Mouse (Mus musculus): ENCODE results near the gene Defa35. TPM values are rescaled to one million over a fixed set of nuclear protein-coding genes. Genes with fewer than 3 reads are reported as not detected.

The Defa35 gene
- not detected for polyA plus RNA-seq (2014; fragmentation: Illumina TruSeq; extraction: RNeasy Lipid Tissue Mini Kit (QIAGEN cat#74804))

DNA sequence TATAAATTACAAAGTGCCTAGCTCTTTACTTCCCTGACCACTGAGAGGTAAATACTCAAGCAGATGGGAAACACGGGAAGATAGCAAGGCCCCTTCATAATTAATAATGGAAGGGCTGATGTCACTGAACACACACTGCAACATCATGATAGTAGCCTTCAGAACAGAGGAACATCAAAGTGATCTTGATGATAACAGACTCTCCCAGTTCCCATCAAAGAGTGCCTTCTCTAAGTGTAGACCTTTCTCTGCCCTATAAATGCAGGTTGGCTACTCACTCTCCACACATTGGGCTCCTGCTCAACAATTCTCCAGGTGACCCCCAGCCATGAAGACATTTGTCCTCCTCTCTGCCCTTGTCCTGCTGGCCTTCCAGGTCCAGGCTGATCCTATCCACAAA, at the start of gene Defa35:
TSS of gene Defa35 (plus strand) at position 301 of the 400 bp plus-strand sequence.

DNA sequence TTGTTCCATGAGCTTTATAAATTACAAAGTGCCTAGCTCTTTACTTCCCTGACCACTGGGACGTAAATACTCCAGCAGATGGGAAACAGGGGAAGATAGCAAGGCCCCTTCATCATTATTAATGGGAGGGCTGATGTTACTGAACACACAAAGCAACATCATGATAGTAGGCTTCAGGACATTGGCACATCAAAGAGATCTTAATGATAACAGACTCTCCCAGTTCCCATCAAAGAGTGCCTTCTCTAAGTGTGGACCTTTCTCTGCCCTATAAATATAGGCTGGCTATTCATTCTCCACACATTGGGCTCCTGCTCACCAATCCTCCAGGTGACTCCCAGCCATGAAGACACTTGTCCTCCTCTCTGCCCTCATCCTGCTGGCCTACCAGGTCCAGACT, 39.6 kb upstream of the Defa35 start, which contains the start of gene Defa21:
TSS of gene Defa21 (plus strand) at position 301 of the 400 bp plus-strand sequence.

DNA sequence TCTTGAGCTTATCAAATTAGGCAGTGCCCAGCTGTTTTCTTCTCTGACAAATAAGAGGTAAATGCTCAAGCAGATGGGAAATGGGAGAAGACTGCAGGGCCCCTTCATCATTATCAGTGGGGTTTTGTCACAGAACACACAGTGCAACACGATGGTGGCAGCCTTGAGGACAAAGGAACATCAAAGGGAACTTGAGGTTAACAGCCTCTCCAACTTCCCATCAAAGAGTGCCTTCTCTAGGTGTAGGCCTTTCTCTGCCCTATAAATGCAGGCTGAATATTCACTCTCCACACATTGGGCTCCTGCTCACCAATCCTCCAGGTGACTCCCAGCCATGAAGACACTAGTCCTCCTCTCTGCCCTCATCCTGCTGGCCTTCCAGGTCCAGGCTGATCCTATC, 10.1 kb upstream of the Defa35 start, which contains the start of gene Defa23:
TSS of gene Defa23 (plus strand) at position 301 of the 400 bp plus-strand sequence.

DNA sequence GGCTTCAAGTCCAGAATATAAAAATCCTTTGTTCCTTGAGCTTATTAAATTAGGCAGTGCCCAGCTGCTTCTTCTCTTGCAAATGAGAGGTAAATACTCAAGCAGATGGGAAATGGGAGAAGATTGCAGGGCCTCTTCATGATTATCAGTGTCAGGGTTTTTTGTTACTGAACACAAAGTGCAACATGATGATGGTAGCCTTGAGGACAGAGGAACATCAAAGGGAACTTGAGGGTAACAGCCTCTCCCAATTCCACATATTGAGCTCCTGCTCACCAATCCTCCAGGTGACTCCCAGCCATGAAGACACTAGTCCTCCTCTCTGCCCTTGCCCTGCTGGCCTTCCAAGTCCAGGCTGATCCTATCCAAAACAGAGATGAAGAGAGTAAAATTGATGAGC, 19.3 kb downstream of the Defa35 start, which contains the start of gene Defa25:
TSS of gene Defa25 (plus strand) at position 301 of the 400 bp plus-strand sequence.

DNA sequence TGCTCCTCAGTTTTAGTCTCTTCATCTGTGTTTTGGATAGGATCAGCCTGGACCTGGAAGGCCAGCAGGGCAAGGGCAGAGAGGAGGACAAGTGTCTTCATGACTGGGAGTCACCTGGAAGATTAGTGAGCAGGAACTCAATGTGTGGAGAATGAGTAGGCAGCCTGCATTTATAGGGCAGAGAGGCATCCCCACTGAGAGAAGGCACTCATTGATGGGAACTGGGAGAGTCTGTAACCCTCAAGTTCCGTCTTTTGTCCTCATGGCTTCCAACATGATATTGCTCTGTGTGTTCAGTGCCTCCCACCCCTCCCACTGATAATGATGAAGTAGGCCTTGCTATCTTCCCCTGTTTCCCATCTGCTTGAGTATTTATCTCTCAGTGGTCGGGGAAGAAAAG, 31.1 kb downstream of the Defa35 start, which contains the start of gene Gm14851:
TSS of gene Gm14851 (minus strand) at position 101 of the 400 bp plus-strand sequence.

Other genes starting within 250 kb of the Defa35 start
- not detected for gene Defb33, start 172.4 kb upstream of the Defa35 start, polyA plus RNA-seq (2014; fragmentation: Illumina TruSeq; extraction: RNeasy Lipid Tissue Mini Kit (QIAGEN cat#74804))
- gene Gm15056, start 162.4 kb upstream of the Defa35 start, polyA plus RNA-seq (2014; fragmentation: Illumina TruSeq; extraction: RNeasy Lipid Tissue Mini Kit (QIAGEN cat#74804)), result not detected
- not detected for gene Gm6040, start 143.0 kb upstream of the Defa35 start, polyA plus RNA-seq (2014; fragmentation: Illumina TruSeq; extraction: RNeasy Lipid Tissue Mini Kit (QIAGEN cat#74804))
- not detected for gene AY761185, start 120.3 kb upstream of the Defa35 start, polyA plus RNA-seq (2014; fragmentation: Illumina TruSeq; extraction: RNeasy Lipid Tissue Mini Kit (QIAGEN cat#74804))
- not detected for gene Defa21, start 39.5 kb upstream of the Defa35 start, polyA plus RNA-seq (2014; fragmentation: Illumina TruSeq; extraction: RNeasy Lipid Tissue Mini Kit (QIAGEN cat#74804))
- not detected for gene Defa23, start 10.0 kb upstream of the Defa35 start, polyA plus RNA-seq (2014; fragmentation: Illumina TruSeq; extraction: RNeasy Lipid Tissue Mini Kit (QIAGEN cat#74804))
- gene Defa25, start 19.4 kb downstream of the Defa35 start, polyA plus RNA-seq (2014; fragmentation: Illumina TruSeq; extraction: RNeasy Lipid Tissue Mini Kit (QIAGEN cat#74804)), result not detected
- not detected for gene Gm14851, start 31.0 kb downstream of the Defa35 start, polyA plus RNA-seq (2014; fragmentation: Illumina TruSeq; extraction: RNeasy Lipid Tissue Mini Kit (QIAGEN cat#74804))
- not detected for gene Defa30, start 69.6 kb downstream of the Defa35 start, polyA plus RNA-seq (2014; fragmentation: Illumina TruSeq; extraction: RNeasy Lipid Tissue Mini Kit (QIAGEN cat#74804))
- gene Defa22, start 97.2 kb downstream of the Defa35 start, polyA plus RNA-seq (2014; fragmentation: Illumina TruSeq; extraction: RNeasy Lipid Tissue Mini Kit (QIAGEN cat#74804)), result not detected
- not detected for gene Defa31, start 126.6 kb downstream of the Defa35 start, polyA plus RNA-seq (2014; fragmentation: Illumina TruSeq; extraction: RNeasy Lipid Tissue Mini Kit (QIAGEN cat#74804))
- gene Gm15293, start 136.5 kb downstream of the Defa35 start, polyA plus RNA-seq (2014; fragmentation: Illumina TruSeq; extraction: RNeasy Lipid Tissue Mini Kit (QIAGEN cat#74804)), result not detected
- not detected for gene Gm15292, start 184.7 kb downstream of the Defa35 start, polyA plus RNA-seq (2014; fragmentation: Illumina TruSeq; extraction: RNeasy Lipid Tissue Mini Kit (QIAGEN cat#74804))